Mouse (Mus musculus): ENCODE measurements around the gene Olfr525. TPM values are rescaled to one million over a fixed set of nuclear protein-coding genes. Genes with fewer than 3 reads are reported as not detected.

The Olfr525 gene
- polyA plus RNA-seq, 1 experiment from 2014 or later = not detected

- Histone ChIP-seq H3K27me3 (replicated peaks; ENCODE audit: control insufficient read depth, insufficient read depth, low read length) (no peaks in the 10 kb centered on the region), H3K4me2 (replicated peaks; ENCODE audit: low read depth) (no peak overlapping the region), H3K4me3 (ENCODE audit: low read depth, low read length) (no peak overlapping the region), H3K9me3 (ENCODE audit: control insufficient read depth) (no peaks in the 10 kb centered on the region), H3K4me1 (replicated peaks; ENCODE audit: control insufficient read depth, insufficient read depth, low read length) (no peaks in the 10 kb centered on the region), H3K9ac (ENCODE audit: low read depth, low read length) (no peak overlapping the region), H3K36me3 (ENCODE audit: control insufficient read depth, insufficient read depth) (no peaks in the 10 kb centered on the region), H3K27ac (ENCODE audit: low read depth, low read length) (no peak overlapping the region)
- WGBS = 53% methylated on average over 1 of the region's 1 CpGs
- no peak for ATAC-seq
- TF ChIP-seq CTCF (IDR thresholded peaks at IDR 0.05; ENCODE audit: low read depth) = no peak
Observed at GRCm38 (mm10) chr7:140329766-140330304, 9.2 kb downstream of the Olfr525 start.

- no peak within 1 kb of the TSS for H3K27ac ChIP-seq (ENCODE audit: low read depth, low read length)
- H3K4me1 ChIP-seq (replicated peaks; ENCODE audit: control insufficient read depth, insufficient read depth, low read length) = no peaks in the 10 kb centered on the region
- H3K4me2 ChIP-seq (replicated peaks; ENCODE audit: low read depth) = no peak within 1 kb of the TSS
- no peaks in the 10 kb centered on the region for H3K9me3 ChIP-seq (ENCODE audit: control insufficient read depth)
- 75% methylated on average over 2 of the region's 2 CpGs for WGBS
- H3K9ac ChIP-seq (ENCODE audit: low read depth, low read length) = no peak within 1 kb of the TSS
- H3K4me3 ChIP-seq (ENCODE audit: low read depth, low read length) = no peak within 1 kb of the TSS
- no peaks in the 10 kb centered on the region for H3K36me3 ChIP-seq (ENCODE audit: control insufficient read depth, insufficient read depth)
- H3K27me3 ChIP-seq (replicated peaks; ENCODE audit: control insufficient read depth, insufficient read depth, low read length) = no peaks in the 10 kb centered on the region
- ATAC-seq = no peak
- no peak for TF ChIP-seq CTCF (IDR thresholded peaks at IDR 0.05; ENCODE audit: low read depth)
Observed at GRCm38 (mm10) chr7:140333717-140334116, 13.1 kb downstream of the Olfr525 start, which contains the start of gene Olfr527. Gene Olfr527, plus strand, starts transcription at chr7:140334017.

GRCm38 (mm10) chr7:140361571-140361970 is 40.9 kb downstream of the Olfr525 start, which contains the start of gene Olfr60:
Gene Olfr60, minus strand, starts transcription at chr7:140361671.
- Histone ChIP-seq H3K27ac (ENCODE audit: low read depth, low read length) (no peak within 1 kb of the TSS), H3K4me1 (replicated peaks; ENCODE audit: control insufficient read depth, insufficient read depth, low read length) (no peaks in the 10 kb centered on the region), H3K4me2 (replicated peaks; ENCODE audit: low read depth) (no peak within 1 kb of the TSS), H3K9ac (ENCODE audit: low read depth, low read length) (no peak within 1 kb of the TSS), H3K9me3 (ENCODE audit: control insufficient read depth) (no peaks in the 10 kb centered on the region), H3K27me3 (replicated peaks; ENCODE audit: control insufficient read depth, insufficient read depth, low read length) (no peaks in the 10 kb centered on the region), H3K36me3 (ENCODE audit: control insufficient read depth, insufficient read depth) (no peaks in the 10 kb centered on the region), H3K4me3 (ENCODE audit: low read depth, low read length) (no peak within 1 kb of the TSS)
- ATAC-seq = no peak
- WGBS = 67% methylated on average over 3 of the region's 3 CpGs
- TF ChIP-seq CTCF (IDR thresholded peaks at IDR 0.05; ENCODE audit: low read depth) = no peak

GRCm38 (mm10) chr7:140374300-140374699 is 53.6 kb downstream of the Olfr525 start:
- no peaks in the 10 kb centered on the region for H3K9me3 ChIP-seq (ENCODE audit: control insufficient read depth)
- H3K27me3 ChIP-seq (replicated peaks; ENCODE audit: control insufficient read depth, insufficient read depth, low read length) = no peaks in the 10 kb centered on the region
- H3K9ac ChIP-seq (ENCODE audit: low read depth, low read length) = no peak overlapping the region
- WGBS = 75% methylated on average over 4 of the region's 4 CpGs
- no peak for ATAC-seq
- H3K4me3 ChIP-seq (ENCODE audit: low read depth, low read length) = no peak overlapping the region
- H3K4me2 ChIP-seq (replicated peaks; ENCODE audit: low read depth) = no peak overlapping the region
- H3K36me3 ChIP-seq (ENCODE audit: control insufficient read depth, insufficient read depth) = no peaks in the 10 kb centered on the region
- H3K4me1 ChIP-seq (replicated peaks; ENCODE audit: control insufficient read depth, insufficient read depth, low read length) = no peaks in the 10 kb centered on the region
- TF ChIP-seq CTCF (IDR thresholded peaks at IDR 0.05; ENCODE audit: low read depth) = no peak
- H3K27ac ChIP-seq (ENCODE audit: low read depth, low read length) = no peak overlapping the region

GRCm38 (mm10) chr7:140376231-140376630 is 55.6 kb downstream of the Olfr525 start, which contains the start of gene Olfr530:
Gene Olfr530, minus strand, starts transcription at chr7:140376331.
- H3K9me3 ChIP-seq (ENCODE audit: control insufficient read depth) = no peaks in the 10 kb centered on the region
- H3K4me1 ChIP-seq (replicated peaks; ENCODE audit: control insufficient read depth, insufficient read depth, low read length) = no peaks in the 10 kb centered on the region
- H3K4me3 ChIP-seq (ENCODE audit: low read depth, low read length) = no peak within 1 kb of the TSS
- no peak within 1 kb of the TSS for H3K9ac ChIP-seq (ENCODE audit: low read depth, low read length)
- no peak for ATAC-seq
- H3K27ac ChIP-seq (ENCODE audit: low read depth, low read length) = no peak within 1 kb of the TSS
- H3K36me3 ChIP-seq (ENCODE audit: control insufficient read depth, insufficient read depth) = no peaks in the 10 kb centered on the region
- no peaks in the 10 kb centered on the region for H3K27me3 ChIP-seq (replicated peaks; ENCODE audit: control insufficient read depth, insufficient read depth, low read length)
- no peak for TF ChIP-seq CTCF (IDR thresholded peaks at IDR 0.05; ENCODE audit: low read depth)
- H3K4me2 ChIP-seq (replicated peaks; ENCODE audit: low read depth) = no peak within 1 kb of the TSS
- WGBS = 29% methylated on average over 1 of the region's 1 CpGs

- WGBS = 93% methylated on average over 2 of the region's 2 CpGs
- H3K36me3 ChIP-seq (ENCODE audit: control insufficient read depth, insufficient read depth) = no peaks in the 10 kb centered on the region
- no peaks in the 10 kb centered on the region for H3K4me1 ChIP-seq (replicated peaks; ENCODE audit: control insufficient read depth, insufficient read depth, low read length)
- H3K9me3 ChIP-seq (ENCODE audit: control insufficient read depth) = no peaks in the 10 kb centered on the region
- no peak for ATAC-seq
- no peak overlapping the region for H3K4me2 ChIP-seq (replicated peaks; ENCODE audit: low read depth)
- no peak overlapping the region for H3K9ac ChIP-seq (ENCODE audit: low read depth, low read length)
- no peak overlapping the region for H3K27ac ChIP-seq (ENCODE audit: low read depth, low read length)
- no peak for TF ChIP-seq CTCF (IDR thresholded peaks at IDR 0.05; ENCODE audit: low read depth)
- H3K27me3 ChIP-seq (replicated peaks; ENCODE audit: control insufficient read depth, insufficient read depth, low read length) = no peaks in the 10 kb centered on the region
- no peak overlapping the region for H3K4me3 ChIP-seq (ENCODE audit: low read depth, low read length)
Observed at GRCm38 (mm10) chr7:140376911-140377310, 56.3 kb downstream of the Olfr525 start.

Other genes starting within 250 kb of the Olfr525 start
- 3.7 and 3.9 TPM in 2 replicates for gene Caly, start 238.3 kb upstream of the Olfr525 start, polyA plus RNA-seq (2015; fragmentation: Nextera tagmentation; extraction: Ambion mirVana)
- gene Prap1, start 227.5 kb upstream of the Olfr525 start, polyA plus RNA-seq (2015; fragmentation: Nextera tagmentation; extraction: Ambion mirVana) = 4,234 and 4,267 TPM in 2 replicates
- 138 and 139 TPM in 2 replicates for gene Fuom, start 218.4 kb upstream of the Olfr525 start, polyA plus RNA-seq (2015; fragmentation: Nextera tagmentation; extraction: Ambion mirVana)
- gene Paox, start 205.1 kb upstream of the Olfr525 start, polyA plus RNA-seq (2015; fragmentation: Nextera tagmentation; extraction: Ambion mirVana) = 25.8 and 28.5 TPM in 2 replicates
- gene Echs1, start 204.4 kb upstream of the Olfr525 start, polyA plus RNA-seq (2015; fragmentation: Nextera tagmentation; extraction: Ambion mirVana) = 153 and 161 TPM in 2 replicates
- gene Mtg1, start 183.3 kb upstream of the Olfr525 start, polyA plus RNA-seq (2015; fragmentation: Nextera tagmentation; extraction: Ambion mirVana) = 15.7 and 17.1 TPM in 2 replicates
- 0.92 and 0.99 TPM in 2 replicates for gene Sprn, start 166.0 kb upstream of the Olfr525 start, polyA plus RNA-seq (2015; fragmentation: Nextera tagmentation; extraction: Ambion mirVana)
- not detected in 2 replicates for gene Olfr522, start 156.1 kb upstream of the Olfr525 start, polyA plus RNA-seq (2015; fragmentation: Nextera tagmentation; extraction: Ambion mirVana)
- gene Olfr523, start 147.6 kb upstream of the Olfr525 start, polyA plus RNA-seq (2015; fragmentation: Nextera tagmentation; extraction: Ambion mirVana) = not detected in 2 replicates
- not detected in 2 replicates for gene Olfr524, start 114.9 kb upstream of the Olfr525 start, polyA plus RNA-seq (2015; fragmentation: Nextera tagmentation; extraction: Ambion mirVana)
- 0.16 and 0.22 TPM in 2 replicates for gene Cd163l1, start 102.6 kb upstream of the Olfr525 start, polyA plus RNA-seq (2015; fragmentation: Nextera tagmentation; extraction: Ambion mirVana)
- not detected in 2 replicates for gene 5830411N06Rik, start 73.6 kb upstream of the Olfr525 start, polyA plus RNA-seq (2015; fragmentation: Nextera tagmentation; extraction: Ambion mirVana)
- not detected in 2 replicates for gene Olfr527, start 13.2 kb downstream of the Olfr525 start, polyA plus RNA-seq (2015; fragmentation: Nextera tagmentation; extraction: Ambion mirVana)
- gene Olfr60, start 40.8 kb downstream of the Olfr525 start, polyA plus RNA-seq (2015; fragmentation: Nextera tagmentation; extraction: Ambion mirVana) = not detected in 2 replicates
- gene Olfr530, start 55.5 kb downstream of the Olfr525 start, polyA plus RNA-seq (2015; fragmentation: Nextera tagmentation; extraction: Ambion mirVana) = not detected in 2 replicates
- not detected in 2 replicates for gene Olfr531, start 82.1 kb downstream of the Olfr525 start, polyA plus RNA-seq (2015; fragmentation: Nextera tagmentation; extraction: Ambion mirVana)
- gene Olfr532, start 100.8 kb downstream of the Olfr525 start, polyA plus RNA-seq (2015; fragmentation: Nextera tagmentation; extraction: Ambion mirVana) = not detected in 2 replicates
- not detected in 2 replicates for gene Olfr533, start 142.5 kb downstream of the Olfr525 start, polyA plus RNA-seq (2015; fragmentation: Nextera tagmentation; extraction: Ambion mirVana)
- gene Olfr535, start 163.4 kb downstream of the Olfr525 start, polyA plus RNA-seq (2015; fragmentation: Nextera tagmentation; extraction: Ambion mirVana) = not detected in 2 replicates
- not detected in 2 replicates for gene Olfr536, start 186.5 kb downstream of the Olfr525 start, polyA plus RNA-seq (2015; fragmentation: Nextera tagmentation; extraction: Ambion mirVana)
- not detected in 2 replicates for gene Olfr538, start 247.0 kb downstream of the Olfr525 start, polyA plus RNA-seq (2015; fragmentation: Nextera tagmentation; extraction: Ambion mirVana)

Data from intestine, postnatal 0 days (tissue).